Mouse (Mus musculus) hindlimb bud, embryonic 11.5 days (tissue): ENCODE data around the gene Cel.

Experiments
- DNase-seq: peaks from one replicate; pipeline ENCODE4 v3.0.0-alpha.2; 2012; ENCODE audit warnings: low read depth, low spot score; ENCODE audit errors: extremely low spot score

The Cel gene

GRCm38 (mm10) chr2:28585730-28586129 is 22.5 kb upstream of the Cel start:
- no peak for DNase-seq

- DNase-seq, result peak; percentile 57
These were observed 21.9 kb upstream of the Cel start for GRCm38 (mm10) chr2:28585043-28585571.

DNA sequence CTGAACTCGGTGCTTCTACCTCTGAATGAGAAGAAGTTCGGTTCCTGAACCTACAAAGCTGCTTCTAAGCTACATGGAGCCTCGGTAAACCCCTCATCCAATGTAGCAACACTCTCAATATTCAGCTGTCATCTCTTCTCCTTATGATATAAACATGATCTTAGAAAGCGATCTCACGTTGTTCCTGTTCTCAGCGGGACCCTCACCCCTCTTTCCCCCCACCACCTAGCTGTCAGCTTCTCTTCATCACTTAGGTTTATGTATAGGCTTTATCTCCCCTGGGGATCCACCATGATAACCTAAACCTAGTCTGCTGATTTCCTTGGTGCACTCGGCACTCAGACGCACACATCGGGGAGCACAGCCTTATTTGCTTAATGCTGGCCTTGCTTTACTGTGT is 20.4 kb upstream of the Cel start, which contains the start of gene Gtf3c5:
Gene Gtf3c5 (minus strand): TSS at position 101 of the 400 bp plus-strand sequence.
- no peak for DNase-seq

- DNase-seq, result peak; percentile 72
These were observed 19.6 kb upstream of the Cel start for GRCm38 (mm10) chr2:28582647-28583353.

DNA sequence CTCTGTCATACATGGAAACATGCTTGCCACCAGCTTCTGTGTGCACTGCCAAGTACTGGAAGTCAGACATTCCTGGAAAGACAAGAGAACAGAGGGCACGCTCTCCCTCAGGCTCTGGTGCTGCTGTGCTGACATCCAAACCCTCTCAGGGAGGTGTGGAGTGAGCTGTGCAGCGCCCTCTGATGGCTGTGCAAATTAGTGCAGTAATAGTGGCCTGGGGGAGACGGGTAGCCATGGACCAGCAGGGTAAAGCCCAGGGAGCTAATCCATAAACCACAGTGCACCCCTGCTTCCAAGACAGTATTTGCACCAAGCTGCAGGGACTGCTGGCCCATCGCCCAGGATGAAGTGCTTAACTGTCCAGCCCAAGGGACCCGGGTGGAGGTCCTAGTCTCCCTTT is 14.8 kb upstream of the Cel start:
- no peak for DNase-seq

DNA sequence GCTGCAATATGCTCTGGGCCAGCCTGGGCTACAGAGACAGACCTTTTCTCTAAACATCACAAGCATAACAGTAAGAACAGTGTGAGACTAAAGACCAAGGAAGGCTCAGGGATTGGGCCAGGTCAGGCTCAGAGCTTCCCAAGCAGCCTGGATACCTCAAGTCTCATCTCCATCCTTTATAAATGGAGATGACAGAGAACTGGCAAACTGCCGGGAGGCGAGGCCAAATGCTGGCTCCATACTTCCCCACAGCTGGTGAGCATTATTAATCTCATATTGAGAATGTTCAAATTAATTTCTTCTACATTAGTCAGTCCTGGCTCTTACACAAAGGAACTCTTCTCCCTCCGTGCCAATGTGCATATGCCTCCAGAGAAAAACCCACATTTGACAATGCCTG is 13.6 kb upstream of the Cel start:
- DNase-seq, result no peak

GRCm38 (mm10) chr2:28575341-28575740 is 12.1 kb upstream of the Cel start:
- no peak for DNase-seq

DNA sequence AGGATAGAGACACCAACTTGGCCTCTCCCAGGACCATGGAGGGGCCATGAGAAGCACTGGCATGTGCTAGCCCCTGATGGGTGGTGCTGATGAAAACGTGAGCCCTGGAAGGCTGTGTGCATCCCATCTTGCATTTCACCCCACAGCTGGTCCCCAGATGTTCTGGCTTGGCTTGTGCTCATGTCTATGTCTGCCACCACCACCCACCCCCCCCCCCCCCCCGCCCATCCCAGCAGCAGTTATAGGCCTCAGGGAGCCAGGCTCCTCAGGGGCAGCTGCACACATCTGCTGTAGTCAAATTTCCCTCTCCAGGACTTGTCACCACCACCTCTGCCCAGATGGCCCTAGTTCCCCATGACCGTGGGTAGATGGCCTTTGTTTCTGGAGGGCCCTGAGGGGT is 6.7 kb upstream of the Cel start:
- DNase-seq, result peak; percentile 14

GRCm38 (mm10) chr2:28566545-28566944 is 3.3 kb upstream of the Cel start:
- DNase-seq, result no peak

DNA sequence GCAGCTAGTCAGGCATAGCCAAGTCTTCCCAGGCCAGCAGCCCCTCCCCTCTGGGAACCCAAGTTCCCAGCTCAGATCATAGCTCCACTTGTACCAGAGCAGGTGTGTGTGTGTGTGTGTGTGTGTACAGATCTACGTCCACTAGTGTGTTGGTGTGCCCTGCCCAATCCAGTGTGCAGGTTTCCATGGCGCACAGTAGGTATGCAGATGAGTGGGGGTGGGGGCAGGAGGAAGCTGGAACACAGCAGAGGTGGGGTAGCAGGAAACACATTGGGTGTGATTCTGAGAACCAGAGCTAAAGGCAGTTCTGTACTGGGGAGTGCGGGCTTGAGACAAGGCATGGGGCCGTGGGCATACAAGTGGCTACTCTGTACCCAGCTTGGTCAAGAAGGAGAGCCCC is 1.2 kb upstream of the Cel start:
- no peak for DNase-seq

DNA sequence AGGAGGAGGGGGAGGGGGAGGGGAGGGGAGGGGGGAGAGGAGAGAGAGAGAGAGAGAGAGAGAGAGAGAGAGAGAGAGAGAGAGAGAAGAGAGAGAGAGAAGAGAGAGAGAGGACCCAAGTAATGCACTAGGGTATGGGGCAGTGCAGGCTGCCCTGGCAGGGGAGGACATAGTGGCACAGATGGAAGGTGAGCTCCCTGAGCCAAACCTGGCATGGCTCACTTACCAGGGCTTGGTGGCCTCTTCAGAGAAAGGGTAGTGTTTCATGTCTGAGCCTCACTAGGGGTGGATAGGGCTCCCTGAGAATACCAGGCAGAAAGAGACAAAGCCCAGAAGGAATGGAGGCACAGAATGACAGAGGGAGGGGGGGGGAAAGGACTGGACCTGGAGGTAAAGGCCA is 627 bp upstream of the Cel start:
- no peak for DNase-seq

- no peak for DNase-seq
These were observed 5.8 kb downstream of the Cel start for GRCm38 (mm10) chr2:28557452-28557851.

DNA sequence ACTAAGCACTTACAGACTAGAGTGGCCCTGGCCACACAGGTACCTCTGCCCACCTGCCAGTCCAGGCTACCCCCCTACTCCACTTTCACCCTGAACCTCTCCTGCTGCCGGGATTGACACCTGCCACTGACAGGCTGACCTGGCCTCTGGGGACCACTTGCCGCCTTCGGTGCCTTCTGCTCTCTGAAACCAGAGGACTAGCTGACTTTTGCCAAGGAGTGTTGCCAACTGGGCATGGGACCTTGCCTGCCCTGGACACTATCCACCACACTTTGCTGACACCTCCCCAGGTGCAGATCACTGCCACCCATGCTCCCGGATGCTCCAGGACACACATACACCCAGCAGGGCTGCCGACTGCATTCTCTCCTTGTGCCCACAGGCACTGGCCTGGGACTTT is 10.9 kb downstream of the Cel start:
- DNase-seq, result no peak

- no peak for DNase-seq
These were observed 14.0 kb downstream of the Cel start for GRCm38 (mm10) chr2:28549157-28549556.

DNA sequence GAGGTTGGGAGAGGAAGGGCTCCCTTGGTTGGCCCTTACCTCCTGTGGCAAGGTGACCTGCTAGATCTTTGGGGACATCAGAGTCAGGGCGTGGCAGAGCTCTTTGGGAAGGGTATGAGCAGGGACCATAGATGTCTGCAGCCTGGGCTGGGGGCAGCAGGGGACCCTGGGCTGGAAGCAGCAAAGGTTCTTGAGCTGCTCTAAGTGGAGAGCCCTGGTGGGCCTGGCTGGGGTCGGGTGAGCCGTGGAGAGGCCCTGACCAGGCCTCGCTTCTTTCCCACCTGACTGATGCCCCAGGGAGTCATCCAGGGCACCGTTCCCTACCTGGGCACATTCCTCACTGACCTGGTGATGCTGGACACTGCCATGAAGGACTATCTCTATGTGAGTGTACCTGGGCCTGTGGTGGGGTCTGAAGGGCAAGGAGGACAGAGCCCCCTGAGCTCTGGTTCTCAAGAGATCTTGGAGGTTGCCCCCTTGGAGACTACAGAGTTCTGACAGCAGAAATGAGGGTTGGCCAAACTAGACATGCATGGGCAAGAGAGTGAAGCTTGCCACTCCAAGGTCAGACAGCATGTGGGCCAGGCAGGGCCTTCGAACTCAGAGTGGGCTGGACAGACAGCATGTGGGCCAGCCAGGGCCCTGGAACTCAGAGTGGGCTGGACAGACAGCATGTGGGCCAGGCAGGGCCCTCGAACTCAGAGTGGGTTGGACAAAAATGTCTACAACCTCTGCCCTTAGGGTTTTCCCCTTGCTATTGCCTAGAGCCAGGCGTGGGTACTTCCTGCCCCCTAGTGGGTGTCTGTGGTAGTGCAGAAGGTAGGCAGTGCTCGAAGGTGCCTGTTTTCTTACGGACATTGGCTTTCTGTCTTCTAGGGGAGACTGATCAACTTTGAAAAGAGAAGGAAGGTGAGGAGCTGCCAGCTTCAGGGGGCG is 15.7 kb downstream of the Cel start:
- DNase-seq, result no peak

GRCm38 (mm10) chr2:28546560-28546959 is 16.6 kb downstream of the Cel start:
- no peak for DNase-seq

GRCm38 (mm10) chr2:28545976-28546375 is 17.2 kb downstream of the Cel start:
- DNase-seq, result no peak

DNA sequence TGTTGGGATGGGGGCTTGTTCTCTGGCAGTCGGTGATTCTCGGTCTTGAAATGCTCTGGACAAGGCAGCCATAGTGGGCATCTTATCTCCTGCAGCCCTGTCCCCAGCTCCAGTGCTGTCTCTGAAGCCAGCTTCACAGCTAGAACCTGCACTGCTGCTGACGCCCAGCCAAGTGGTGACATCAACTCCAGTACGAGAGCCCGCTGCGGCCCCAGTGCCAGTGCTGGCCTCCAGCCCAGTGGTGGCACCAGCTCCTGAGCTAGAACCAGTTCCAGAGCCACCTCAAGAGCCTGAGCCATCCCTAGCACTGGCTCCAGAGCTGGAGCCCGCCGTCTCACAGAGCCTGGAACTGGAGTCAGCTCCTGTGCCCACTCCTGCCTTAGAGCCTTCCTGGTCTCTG is 19.3 kb downstream of the Cel start:
- no peak for DNase-seq

- DNase-seq, result no peak
These were observed 22.5 kb downstream of the Cel start for GRCm38 (mm10) chr2:28540587-28541227.

- DNase-seq, result no peak
These were observed 23.3 kb downstream of the Cel start for GRCm38 (mm10) chr2:28539949-28540348.

GRCm38 (mm10) chr2:28539206-28539605 is 24.0 kb downstream of the Cel start:
- DNase-seq, result no peak

- DNase-seq, result no peak
These were observed 24.4 kb downstream of the Cel start for GRCm38 (mm10) chr2:28538817-28539128.
